Mouse (Mus musculus) lung, adult 2 months (tissue): ENCODE results near the gene Slit3.

Source experiments
- CTCF ChIP-seq: fragments of 200-500 bp; IDR thresholded peaks from 2 replicates; pipeline ENCODE4 v1.5.1; 2011; ENCODE audit warnings: mild to moderate bottlenecking, low read length, control low read depth; ENCODE audit not compliant: insufficient read depth
- POLR2A ChIP-seq: fragments of 200-500 bp; IDR thresholded peaks from 2 replicates; pipeline ENCODE4 v1.6.1; 2011; ENCODE audit warnings: low read depth, mild to moderate bottlenecking, control low read depth, low read length, borderline replicate concordance; ENCODE audit errors: extremely low read depth

- TF ChIP-seq CTCF (no peak), POLR2A (no peak)
Measured at GRCm38 (mm10) chr11:35728200-35728599, 607.2 kb downstream of the Slit3 start.
